Mouse (Mus musculus) hindbrain, embryonic 11.5 days (tissue): ENCODE results near the gene Olfr19. TPM values are rescaled to one million over a fixed set of nuclear protein-coding genes. Genes with fewer than 3 reads are reported as not detected.
"Not testable (repeated sequence)": the region's sequence is repeated elsewhere in the genome, so short reads cannot be mapped to it uniquely, and the experiment has no call there.

Experiments used
- ATAC-seq: fragments of 200-750 bp; cut with Nextera tagmentation; 2 replicates; pipeline ENCODE4 v1.8.0; 2017; ENCODE audit warnings: mild to moderate bottlenecking, moderate TSS enrichment, moderate library complexity; ENCODE audit not compliant: low FRiP score
- DNase-seq: peaks from one replicate; pipeline ENCODE4 v3.0.0-alpha.2; 2015; ENCODE audit warnings: low spot score
- H3K27ac ChIP-seq: fragments of 300-500 bp; sonication (generic); 2 replicates; pipeline ENCODE4 v1.5.1; 2014; ENCODE audit warnings: mild to moderate bottlenecking, low read depth, low read length
- H3K27me3 ChIP-seq: fragments of 300-500 bp; sonication (generic); 2 replicates; pipeline ENCODE4 v1.6.1; 2014; ENCODE audit warnings: mild to moderate bottlenecking, low read length, moderate library complexity, mixed read lengths; ENCODE audit not compliant: control insufficient read depth, insufficient read depth
- H3K36me3 ChIP-seq: fragments of 300-500 bp; sonication (generic); 2 replicates; pipeline ENCODE4 v1.6.1; 2014; ENCODE audit warnings: mild to moderate bottlenecking, low read length, moderate library complexity, mixed read lengths; ENCODE audit not compliant: control insufficient read depth, insufficient read depth
- H3K4me1 ChIP-seq: fragments of 300-500 bp; sonication (generic); replicated peaks from 2 replicates; pipeline ENCODE4 v1.6.1; 2014; ENCODE audit warnings: low read length, mixed read lengths; ENCODE audit not compliant: control insufficient read depth, insufficient read depth
- H3K4me2 ChIP-seq: fragments of 300-500 bp; sonication (generic); replicated peaks from 2 replicates; pipeline ENCODE4 v1.6.1; 2014; ENCODE audit warnings: mild to moderate bottlenecking, low read depth, low read length
- H3K4me3 ChIP-seq: fragments of 300-500 bp; sonication (generic); 2 replicates; pipeline ENCODE4 v1.5.1; 2014; ENCODE audit warnings: low read depth, low read length
- H3K9ac ChIP-seq: fragments of 300-500 bp; sonication (generic); 2 replicates; pipeline ENCODE4 v1.6.1; 2014; ENCODE audit warnings: low read depth, low read length
- H3K9me3 ChIP-seq: fragments of 300-500 bp; sonication (generic); 2 replicates; pipeline ENCODE4 v1.6.1; 2016; ENCODE audit warnings: low read length; ENCODE audit not compliant: control insufficient read depth
- WGBS: fragments of 180-500 bp; shearing (Covaris S2); extraction: QIAGEN DNeasy Blood & Tissue Kit; methylation state at CpG from one replicate; pipeline ENCODE4 v1.1.7; 2014; 5-methylcytosine and 5-hydroxymethylcytosine counted together
- polyA plus RNA-seq: library from polyadenylated mRNA; unstranded; fragments of >200 nt; fragmentation: Nextera tagmentation; extraction: Ambion mirVana; gene quantifications from 2 replicates; pipeline ENCODE4 v1.2.1, GENCODE M21; 2014

Olfr19 gene
- polyA plus RNA-seq, result not detected in 2 replicates

DNA sequence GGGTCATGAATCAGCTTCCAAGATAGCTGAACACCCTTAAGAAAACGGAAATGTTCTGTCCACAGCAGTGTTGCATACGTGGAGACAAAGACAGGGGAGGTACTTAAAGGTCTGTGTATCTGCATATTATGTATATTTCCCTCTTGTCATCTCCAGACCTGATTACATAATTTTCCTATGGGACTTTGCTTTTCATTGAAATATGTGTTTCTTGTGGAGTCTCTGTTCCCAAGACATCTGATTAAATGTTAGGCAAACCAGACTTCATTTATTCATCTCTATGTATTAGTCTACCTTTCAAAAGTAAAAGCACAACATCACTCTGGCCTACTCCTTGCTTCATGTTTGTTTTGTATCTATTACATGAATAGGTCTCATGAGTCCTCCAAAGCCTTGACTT lies at the start of gene Olfr19:
Gene Olfr19, minus strand, starts transcription at position 101 of the 400 bp plus-strand sequence.
- H3K4me3 ChIP-seq, result no peak within 1 kb of the TSS
- WGBS, result 72% methylated on average over 2 of the region's 2 CpGs
- ATAC-seq (no peak), DNase-seq (no peak)
- no peaks in the 10 kb centered on the region for H3K27me3 ChIP-seq
- no peak within 1 kb of the TSS for H3K9ac ChIP-seq
- no peaks in the 10 kb centered on the region for H3K36me3 ChIP-seq
- H3K27ac ChIP-seq, result no peak within 1 kb of the TSS
- H3K4me2 ChIP-seq, result no peak within 1 kb of the TSS
- no peaks in the 10 kb centered on the region for H3K9me3 ChIP-seq
- no peaks in the 10 kb centered on the region for H3K4me1 ChIP-seq

DNA sequence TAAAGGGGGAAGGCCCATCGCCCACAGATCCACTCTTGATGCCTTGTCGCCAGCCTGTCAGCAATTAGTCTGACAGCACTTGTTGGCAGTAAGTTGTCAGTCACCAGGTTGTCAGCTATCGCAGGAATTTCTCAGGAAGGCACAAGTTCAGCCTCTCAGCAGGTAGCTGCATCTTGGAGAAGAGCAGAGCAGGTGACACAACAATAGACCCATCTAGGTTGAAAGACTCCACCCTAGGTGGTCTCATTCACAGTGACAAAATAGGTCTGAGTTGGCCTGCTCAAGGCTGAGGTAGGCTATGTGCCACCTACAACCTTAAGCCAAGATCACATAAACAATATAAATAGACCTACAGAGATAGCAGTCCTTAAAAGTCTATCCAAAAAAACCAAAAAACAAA lies 8.8 kb upstream of the Olfr19 start:
- ATAC-seq (no peak), DNase-seq (no peak)
- no peaks in the 10 kb centered on the region for H3K9me3 ChIP-seq
- no peak overlapping the region for H3K9ac ChIP-seq
- no peaks in the 10 kb centered on the region for H3K27me3 ChIP-seq
- no peak overlapping the region for H3K4me2 ChIP-seq
- WGBS, result 72% methylated on average over 3 of the region's 3 CpGs
- H3K36me3 ChIP-seq, result no peaks in the 10 kb centered on the region
- no peaks in the 10 kb centered on the region for H3K4me1 ChIP-seq
- no peak overlapping the region for H3K27ac ChIP-seq
- H3K4me3 ChIP-seq, result no peak overlapping the region

DNA sequence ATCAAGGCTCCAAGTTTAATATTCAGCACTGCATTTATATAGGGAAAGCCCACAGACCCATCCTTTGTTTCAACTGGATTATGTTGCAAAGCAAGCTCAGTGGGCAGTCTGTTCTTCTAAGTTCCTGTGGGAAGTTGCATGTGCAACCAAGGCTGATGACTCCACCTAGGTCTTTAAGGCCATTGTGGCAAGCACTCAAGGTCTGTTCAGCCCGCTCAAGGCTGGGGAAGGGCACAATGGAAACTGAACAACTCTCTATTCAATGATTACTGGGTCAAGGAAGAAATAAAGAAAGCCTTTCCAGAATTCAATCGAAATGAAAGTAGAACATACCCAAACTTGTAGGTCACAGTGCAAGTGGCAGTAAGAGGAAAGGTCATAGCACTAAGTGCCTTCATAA lies 7.8 kb upstream of the Olfr19 start:
- Histone ChIP-seq H3K4me1 (no peaks in the 10 kb centered on the region), H3K27me3 (no peaks in the 10 kb centered on the region), H3K36me3 (no peaks in the 10 kb centered on the region), H3K9me3 (no peaks in the 10 kb centered on the region), H3K27ac (no peak overlapping the region), H3K4me2 (no peak overlapping the region), H3K9ac (no peak overlapping the region), H3K4me3 (no peak overlapping the region)
- ATAC-seq, result no peak
- no peak for DNase-seq
- 77% methylated on average over 2 of the region's 2 CpGs for WGBS

DNA sequence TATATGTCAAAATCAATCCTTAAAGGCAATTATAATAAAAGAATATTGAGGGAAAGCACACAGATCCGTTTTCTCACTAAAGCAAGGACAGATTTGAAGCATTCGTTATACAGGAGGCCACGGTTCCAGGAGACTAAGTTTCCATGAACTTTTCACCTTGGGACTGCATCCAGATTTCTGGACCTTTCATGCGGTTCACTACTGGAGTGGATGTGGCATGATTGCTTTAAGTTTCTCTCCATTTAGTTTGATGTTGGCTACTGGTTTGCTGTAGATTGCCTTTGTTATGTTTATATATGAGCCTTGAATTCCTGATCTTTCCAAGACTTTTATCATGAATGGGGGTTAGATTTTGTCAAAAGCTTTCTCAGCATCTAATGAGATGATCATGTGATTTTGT lies 11.2 kb downstream of the Olfr19 start:
- no peaks in the 10 kb centered on the region for H3K36me3 ChIP-seq
- H3K9ac ChIP-seq, result no peak overlapping the region
- H3K27ac ChIP-seq, result no peak overlapping the region
- H3K4me3 ChIP-seq, result no peak overlapping the region
- H3K27me3 ChIP-seq, result no peaks in the 10 kb centered on the region
- ATAC-seq (no peak), DNase-seq (no peak)
- no peaks in the 10 kb centered on the region for H3K9me3 ChIP-seq
- WGBS, result 89% methylated on average over 4 of the region's 4 CpGs
- no peaks in the 10 kb centered on the region for H3K4me1 ChIP-seq
- no peak overlapping the region for H3K4me2 ChIP-seq

DNA sequence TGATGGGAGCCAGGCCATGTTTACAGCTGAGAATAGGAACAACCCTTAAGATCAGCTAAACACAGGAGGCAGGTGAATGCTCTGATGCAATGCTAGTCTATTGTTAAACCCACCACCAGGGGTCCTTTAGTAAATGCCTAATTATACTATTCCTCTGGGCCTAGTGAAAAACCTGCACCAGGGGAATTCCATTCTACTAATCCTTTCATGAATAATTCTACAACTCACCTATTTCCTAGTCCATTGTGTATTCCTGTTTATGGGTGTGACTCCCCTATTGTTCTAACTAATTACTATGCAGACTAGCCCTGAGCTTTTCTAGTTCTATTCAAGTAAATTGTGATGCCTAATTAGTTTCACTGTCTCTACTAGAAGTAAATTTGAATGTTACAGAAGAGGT lies 11.7 kb downstream of the Olfr19 start:
- H3K27ac ChIP-seq, H3K9me3 ChIP-seq, H3K4me2 ChIP-seq, ATAC-seq, DNase-seq, H3K36me3 ChIP-seq, H3K4me1 ChIP-seq, H3K9ac ChIP-seq, H3K4me3 ChIP-seq, H3K27me3 ChIP-seq: not testable (repeated sequence)

DNA sequence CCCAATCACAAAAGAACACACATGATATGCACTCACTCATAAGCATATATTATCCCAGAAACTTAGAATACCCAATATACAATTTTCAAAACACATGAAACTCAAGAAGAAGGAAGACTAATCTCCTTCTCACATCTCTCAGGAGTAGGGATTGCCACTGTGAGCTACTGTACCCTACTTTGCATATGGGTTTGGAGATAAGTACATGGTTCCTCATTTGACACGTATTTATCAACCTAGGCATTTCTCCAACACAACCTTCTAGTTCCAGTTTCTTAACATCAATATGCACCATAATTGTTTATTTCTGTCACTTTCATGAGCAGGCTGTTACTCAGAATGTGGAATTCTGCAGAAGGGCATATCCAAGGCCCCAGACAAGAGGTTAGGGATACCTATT lies 31.1 kb downstream of the Olfr19 start:
- no peak for ATAC-seq

DNA sequence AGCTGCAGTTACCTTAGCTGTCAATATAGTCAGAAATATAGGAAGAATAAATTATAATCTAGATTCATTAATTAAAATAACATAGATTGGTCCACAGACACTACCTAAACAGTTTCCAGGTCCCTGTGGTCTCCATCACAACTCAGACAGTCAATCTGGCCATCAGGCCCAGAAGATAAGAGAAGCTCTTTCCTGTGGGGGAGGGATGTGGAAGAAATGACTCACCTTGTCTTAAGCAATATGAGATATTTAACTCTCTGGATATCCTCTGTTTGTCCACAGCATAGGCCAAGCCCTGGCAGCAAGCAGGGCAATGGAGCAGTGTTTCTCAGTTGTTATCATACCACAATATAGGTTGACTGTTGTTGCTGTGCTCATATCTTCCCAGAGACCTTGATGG lies 42.5 kb downstream of the Olfr19 start:
- ATAC-seq (no peak), DNase-seq (no peak)
- Histone ChIP-seq H3K4me3 (no peak overlapping the region), H3K4me1 (no peaks in the 10 kb centered on the region), H3K9ac (no peak overlapping the region), H3K27ac (no peak overlapping the region), H3K27me3 (no peaks in the 10 kb centered on the region), H3K36me3 (no peaks in the 10 kb centered on the region), H3K4me2 (no peak overlapping the region), H3K9me3 (0 out of 2 replicates have a peak, but pooled peaks cover 3% of the 10 kb centered on the region)

More for the DNA sequence above, 31.1 kb downstream of the Olfr19 start:
- H3K4me1 ChIP-seq, result no peaks in the 10 kb centered on the region
- WGBS, result 91% methylated on average over 1 of the region's 1 CpGs
- DNase-seq, result no peak
- H3K27me3 ChIP-seq, result no peaks in the 10 kb centered on the region
- no peak overlapping the region for H3K9ac ChIP-seq
- no peaks in the 10 kb centered on the region for H3K9me3 ChIP-seq
- H3K4me3 ChIP-seq, result no peak overlapping the region
- H3K4me2 ChIP-seq, result no peak overlapping the region
- H3K36me3 ChIP-seq, result no peaks in the 10 kb centered on the region
- no peak overlapping the region for H3K27ac ChIP-seq

Other genes with a start within 250 kb of the Olfr19 start
- gene Fgd4, start 75.9 kb downstream of the Olfr19 start, polyA plus RNA-seq, result 22.3 and 32.9 TPM in 2 replicates
- gene Spag6l, start 153.1 kb upstream of the Olfr19 start, polyA plus RNA-seq, result 7.0 and 7.2 TPM in 2 replicates
- gene Igll1, start 187.6 kb upstream of the Olfr19 start, polyA plus RNA-seq, result not detected in 2 replicates
- gene Top3b, start 194.3 kb upstream of the Olfr19 start, polyA plus RNA-seq, result 56.9 and 57.9 TPM in 2 replicates
- 1.1 and 2.2 TPM in 2 replicates for gene Vpreb1, start 194.4 kb upstream of the Olfr19 start, polyA plus RNA-seq
- 10.9 and 17.6 TPM in 2 replicates for gene Ppm1f, start 220.1 kb upstream of the Olfr19 start, polyA plus RNA-seq